Mouse (Mus musculus) adrenal gland, postnatal 25 days (tissue): ENCODE measurements around the gene Ctnnbl1. TPM values are rescaled to one million over a fixed set of nuclear protein-coding genes. Genes with fewer than 3 reads are reported as not detected.

ENCODE experiments used
- total RNA-seq: library from RNA; stranded (reverse); gene quantifications from 2 replicates; pipeline ENCODE4 v1.2.3, GENCODE M21; 2021

The Ctnnbl1 gene
- total RNA-seq, 1 experiment from 2014 or later, result 20.8 TPM

Other genes starting within 250 kb of the Ctnnbl1 start
- gene Nnat, start 177.3 kb upstream of the Ctnnbl1 start, total RNA-seq, result 71.3 and 91.2 TPM in 2 replicates
- gene Blcap, start 166.1 kb upstream of the Ctnnbl1 start, total RNA-seq, result 61.5 and 82.8 TPM in 2 replicates
- 1.4 and 1.6 TPM in 2 replicates for gene Vstm2l, start 177.3 kb downstream of the Ctnnbl1 start, total RNA-seq